Mouse (Mus musculus) left cerebral cortex, adult 8-10 months (tissue): ENCODE results near the gene Slc25a38. TPM values are rescaled to one million over a fixed set of nuclear protein-coding genes. Genes with fewer than 3 reads are reported as not detected.
"Not testable (repeated sequence)": the region's sequence is repeated elsewhere in the genome, so short reads cannot be mapped to it uniquely, and the experiment has no call there.

Experiments used
- DNase-seq, 2 experiments: peaks; one replicate each; pipeline ENCODE4 v3.0.0; 2022; ENCODE audit warnings: low spot score in 2 of 2
- total RNA-seq, 4 experiments: library from RNA; stranded (reverse); gene quantifications; 2 replicates each; pipeline ENCODE4 v1.2.4; 2022

Slc25a38 gene
- total RNA-seq, 4 experiments from 2014 or later = 21.0 to 24.1 (median 22.5) TPM

DNA sequence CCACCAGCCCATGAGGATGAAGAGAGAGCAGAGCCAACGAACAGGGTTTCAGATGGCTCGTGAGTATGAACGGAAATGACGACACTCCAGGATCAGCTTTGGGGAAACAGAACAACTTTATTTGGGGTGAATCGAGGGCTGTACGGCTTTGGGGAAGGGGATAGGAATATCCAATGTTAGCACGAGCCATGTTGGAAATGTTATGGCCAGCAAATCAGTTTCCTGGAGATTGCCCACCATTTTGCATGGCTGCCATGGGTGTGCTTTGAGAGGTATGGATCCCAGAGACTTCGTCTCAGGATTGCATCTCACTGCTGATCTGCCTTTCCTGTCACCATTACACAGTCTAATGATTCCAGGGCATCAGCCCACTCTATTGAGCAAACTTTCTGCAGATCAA, 10.9 kb upstream of the Slc25a38 start:
- no peak for DNase-seq

DNA sequence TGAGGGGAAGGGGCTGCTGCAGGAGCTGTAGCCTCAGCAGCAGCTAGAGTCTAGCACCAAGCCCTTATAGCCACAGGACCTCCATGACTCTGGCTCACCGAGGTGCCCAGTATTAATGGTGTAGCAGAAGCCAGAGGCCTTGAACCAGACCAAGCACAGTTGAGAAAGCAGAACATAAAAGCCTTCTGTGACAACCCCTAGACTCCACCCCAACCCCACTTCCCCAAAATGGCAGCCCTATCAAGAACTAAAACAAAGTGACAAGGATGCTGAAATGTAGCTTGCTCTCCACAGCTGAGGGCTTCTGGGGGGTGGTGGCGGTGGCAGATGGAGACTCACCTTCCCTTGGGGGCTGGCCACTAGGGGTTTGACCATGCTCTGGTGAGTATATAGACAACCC, 9.0 kb upstream of the Slc25a38 start:
- no peak for DNase-seq

DNA sequence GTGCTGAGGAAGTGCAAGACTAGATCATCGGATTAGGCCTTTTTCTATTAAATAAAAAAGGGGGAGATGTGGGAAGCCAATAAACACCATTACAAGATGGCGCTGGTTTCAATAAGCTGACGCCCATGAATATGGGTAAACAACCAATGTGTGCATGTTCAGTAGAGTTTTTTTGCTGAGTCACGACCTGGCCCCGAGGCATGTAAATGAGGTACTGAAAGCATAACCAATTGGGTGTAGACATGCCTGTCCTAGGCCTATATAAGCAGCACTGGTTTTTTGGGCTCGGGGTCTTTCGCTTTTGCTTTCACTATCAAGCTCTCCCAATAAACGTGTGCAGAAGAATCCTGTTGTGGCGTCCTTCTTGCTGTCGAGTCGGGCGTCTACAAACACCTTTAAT, 1.2 kb upstream of the Slc25a38 start:
- DNase-seq = not testable (repeated sequence)

DNA sequence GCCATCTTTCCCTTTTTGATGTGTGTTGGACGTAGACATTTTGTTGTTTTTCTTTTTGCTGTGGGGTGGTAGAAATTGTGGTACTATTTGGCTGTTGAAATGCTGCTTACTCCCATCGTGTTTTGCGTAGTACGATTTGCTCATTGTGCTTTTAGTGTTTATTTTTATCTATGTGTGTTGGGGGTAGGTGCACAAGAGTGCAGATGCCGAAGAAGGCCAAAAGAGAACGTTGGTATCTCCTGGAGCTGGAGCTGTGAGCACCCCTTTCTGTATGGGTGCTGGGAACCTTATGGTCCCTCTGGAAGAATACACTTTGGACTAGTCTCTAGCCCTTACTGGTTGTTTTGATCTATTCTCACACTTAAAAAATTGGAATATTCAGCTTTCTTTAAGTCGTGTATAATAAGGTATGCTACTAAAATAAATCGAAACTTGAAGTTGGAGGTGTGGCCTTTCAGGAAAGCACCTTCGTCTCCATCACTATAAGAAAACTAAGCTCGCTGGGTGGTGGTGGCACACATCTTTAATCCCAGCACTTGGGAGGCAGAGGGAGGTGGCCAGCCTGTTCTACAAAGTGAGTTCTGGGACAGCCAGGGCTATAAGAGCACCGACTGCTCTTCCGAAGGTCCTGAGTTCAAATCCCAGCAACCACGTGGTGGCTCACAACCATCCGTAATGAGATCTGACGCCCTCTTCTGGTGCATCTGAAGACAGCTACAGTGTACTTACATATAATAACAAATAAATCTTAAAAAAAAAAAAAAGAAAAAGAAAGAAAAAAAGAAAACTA, 1.2 kb downstream of the Slc25a38 start:
- no peak for DNase-seq

DNA sequence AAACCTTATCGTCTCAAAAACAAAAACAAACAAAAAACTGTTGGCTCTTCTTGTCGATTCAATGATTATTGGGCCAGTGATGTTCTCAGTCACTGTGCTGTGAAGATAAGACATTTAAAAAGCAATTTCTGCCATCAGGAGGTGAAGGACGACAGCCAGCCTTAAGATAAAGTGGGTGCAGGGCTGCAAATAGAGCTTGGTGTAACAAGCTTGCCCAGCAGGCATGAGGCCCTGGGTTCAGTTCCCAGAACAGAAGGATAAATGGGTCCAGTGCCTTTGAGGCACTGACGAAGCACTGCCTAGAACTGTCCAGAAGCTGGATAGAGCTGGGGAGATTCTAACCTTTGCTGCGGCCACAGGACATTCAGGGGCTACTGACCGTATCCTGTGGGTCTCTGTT, 2.3 kb downstream of the Slc25a38 start:
- no peak for DNase-seq

DNA sequence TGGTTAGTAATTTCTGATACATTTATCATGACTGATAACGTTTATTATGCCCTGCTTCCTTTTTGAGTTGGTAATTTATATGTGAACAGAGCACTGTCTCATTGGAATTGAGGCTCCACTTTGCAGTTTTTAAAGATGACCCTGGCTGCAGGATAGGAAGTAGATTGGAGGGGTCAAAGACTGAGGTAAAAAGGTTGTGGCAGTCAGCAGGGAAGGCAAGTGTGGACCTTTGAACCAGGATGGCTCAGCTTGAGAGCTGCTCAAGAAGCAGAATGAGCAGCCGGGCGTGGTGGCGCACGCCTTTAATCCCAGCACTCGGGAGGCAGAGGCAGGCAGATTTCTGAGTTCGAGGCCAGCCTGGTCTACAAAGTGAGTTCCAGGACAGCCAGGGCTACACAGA, 3.3 kb downstream of the Slc25a38 start:
- DNase-seq = no peak

DNA sequence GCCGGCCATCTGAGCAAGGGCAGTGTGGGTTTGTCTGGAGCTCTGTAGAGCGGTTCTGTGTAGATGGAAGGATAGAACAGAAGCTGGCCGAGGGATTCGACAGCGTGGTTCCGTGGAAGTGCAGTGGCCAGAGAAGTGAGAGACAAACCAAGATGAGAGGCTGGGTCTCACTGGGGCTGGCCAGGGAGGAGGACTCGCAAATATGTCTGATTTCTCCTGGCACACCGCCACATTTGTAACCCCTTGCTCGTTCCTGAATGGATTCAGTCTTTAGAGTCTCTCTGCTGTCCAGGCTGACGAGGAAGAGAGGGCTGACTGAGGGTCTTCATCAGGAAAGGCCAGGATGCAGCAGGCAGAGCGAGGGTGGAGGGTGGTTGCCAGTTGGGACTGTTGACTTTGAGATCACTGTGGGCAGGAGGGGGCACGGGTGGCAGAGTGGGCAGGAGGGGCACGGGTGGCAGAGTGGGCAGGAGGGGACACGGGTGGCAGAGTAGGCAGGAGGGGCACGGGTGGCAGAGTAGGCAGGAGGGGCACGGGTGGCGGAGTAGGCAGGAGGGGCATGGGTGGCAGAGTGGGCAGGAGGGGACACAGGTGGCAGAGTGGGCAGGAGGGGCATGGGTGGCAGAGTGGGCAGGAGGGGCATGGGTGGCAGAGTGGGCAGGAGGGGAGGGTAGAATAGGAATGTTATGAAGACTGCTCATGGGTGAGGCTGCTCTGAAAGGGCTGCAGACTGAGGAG, 4.0 kb downstream of the Slc25a38 start:
- no peak for DNase-seq

DNA sequence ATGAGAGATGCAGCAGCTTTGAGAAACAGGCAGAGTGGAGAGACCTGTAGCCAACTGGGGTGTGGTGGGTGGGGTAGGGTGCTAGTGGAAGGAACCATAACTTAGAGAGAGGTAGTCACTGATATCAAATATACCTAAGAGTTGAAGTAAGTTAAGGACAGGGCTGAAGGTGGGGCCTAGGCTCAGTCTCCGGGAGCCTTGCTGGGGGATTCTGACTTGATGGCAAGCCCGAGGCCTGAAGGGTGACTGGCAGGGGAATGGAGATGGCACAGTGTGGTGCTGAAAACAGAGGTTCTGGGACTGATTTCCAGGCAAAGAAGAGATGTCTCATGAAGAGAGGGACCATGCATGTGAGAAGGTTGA, 4.6 kb downstream of the Slc25a38 start:
- no peak for DNase-seq

DNA sequence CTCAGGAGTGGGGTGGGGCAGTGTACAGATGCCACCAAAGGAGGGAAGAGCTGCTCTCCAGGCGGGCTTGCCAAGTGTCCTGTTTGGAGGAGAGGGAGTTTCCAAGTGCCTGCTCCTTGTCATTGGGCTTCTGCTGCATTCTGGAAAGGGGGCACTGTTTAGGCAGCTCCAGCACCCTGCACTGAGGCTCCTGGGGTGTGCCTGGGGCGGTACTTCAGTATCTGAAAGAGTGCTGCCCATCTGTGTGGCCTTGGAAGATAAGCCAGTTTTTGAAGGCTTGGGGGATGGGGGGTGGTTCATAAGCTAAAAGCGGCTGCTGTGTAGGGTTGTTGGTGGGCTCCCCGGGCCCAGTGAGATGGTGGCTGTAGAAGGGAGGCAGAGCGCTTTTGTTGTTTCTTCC, 5.4 kb downstream of the Slc25a38 start:
- DNase-seq = no peak

DNA sequence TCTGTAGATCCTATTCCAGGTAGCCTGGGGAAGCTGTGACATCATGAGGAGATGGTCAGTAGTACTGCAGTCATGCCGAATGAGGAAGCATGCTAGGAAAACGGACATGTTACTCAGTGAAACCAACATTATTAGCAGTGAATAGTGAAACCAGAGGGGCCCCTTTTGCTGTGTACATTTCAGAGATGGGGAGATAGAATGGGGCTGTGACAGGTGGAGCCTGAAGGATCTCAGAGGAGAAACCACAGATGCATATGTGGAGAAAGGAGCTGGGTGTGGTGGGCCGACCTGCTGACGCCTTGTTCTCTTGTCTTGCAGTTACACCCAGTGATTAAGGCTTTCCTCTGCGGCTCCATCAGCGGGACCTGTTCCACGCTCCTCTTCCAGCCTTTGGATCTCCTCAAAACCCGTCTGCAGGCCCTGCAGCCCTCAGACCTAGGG, 6.0 kb downstream of the Slc25a38 start:
- DNase-seq = no peak

DNA sequence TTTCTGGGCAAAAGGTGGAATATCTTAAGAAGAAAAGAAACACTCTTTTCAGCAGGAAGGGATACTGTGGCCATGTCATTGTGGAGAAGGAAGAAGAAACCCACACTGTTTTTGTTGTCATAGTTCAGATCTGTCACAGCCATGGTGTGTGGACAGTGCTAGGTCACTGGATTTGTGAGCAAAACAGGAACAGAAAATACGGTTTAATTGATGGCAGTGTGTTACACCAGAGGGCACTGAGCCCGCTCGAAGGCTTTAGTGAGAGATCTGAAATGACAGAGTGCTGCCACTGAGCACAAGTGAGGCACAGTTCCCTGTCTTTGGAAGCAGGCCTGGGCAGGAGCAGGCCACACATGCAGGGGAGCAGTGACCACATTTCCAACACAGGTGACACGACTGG, 8.0 kb downstream of the Slc25a38 start:
- DNase-seq = no peak

DNA sequence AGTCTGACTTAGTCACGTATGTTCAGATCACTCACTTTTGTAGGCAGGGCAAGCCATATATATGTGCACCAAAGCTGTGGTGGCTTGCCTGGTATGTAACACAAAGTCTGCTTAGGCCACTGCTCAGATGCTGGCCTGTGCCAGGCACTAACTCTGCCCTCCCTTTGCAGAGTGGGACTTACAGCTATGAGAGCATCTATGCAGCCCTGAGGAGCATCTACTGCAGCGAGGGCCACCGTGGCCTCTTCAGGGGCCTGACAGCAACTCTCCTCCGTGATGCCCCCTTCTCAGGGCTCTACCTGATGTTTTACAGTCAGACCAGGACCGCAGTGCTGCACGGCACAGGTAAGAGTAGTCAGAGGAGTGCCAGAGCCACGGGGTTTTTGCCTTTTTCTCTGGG, 10.3 kb downstream of the Slc25a38 start:
- no peak for DNase-seq

DNA sequence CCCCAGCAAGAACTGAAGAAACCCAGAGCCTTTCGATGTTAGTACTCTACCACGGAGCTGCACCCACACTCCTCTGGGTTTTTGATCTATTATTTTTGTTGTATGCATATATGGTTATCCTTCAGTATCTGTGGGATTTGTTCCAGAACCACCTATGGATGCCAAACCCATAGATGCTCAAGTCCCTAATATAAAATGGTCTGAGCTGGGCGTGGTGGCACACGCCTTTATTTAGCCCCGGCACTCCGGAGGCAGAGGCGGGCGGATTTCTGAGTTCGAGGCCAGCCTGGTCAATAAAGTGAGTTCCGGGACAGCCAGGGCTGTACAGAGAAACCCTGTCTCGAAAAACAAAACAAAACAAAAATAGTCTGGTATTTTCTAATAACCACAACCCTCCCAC, 16.7 kb downstream of the Slc25a38 start:
- DNase-seq = no peak

DNA sequence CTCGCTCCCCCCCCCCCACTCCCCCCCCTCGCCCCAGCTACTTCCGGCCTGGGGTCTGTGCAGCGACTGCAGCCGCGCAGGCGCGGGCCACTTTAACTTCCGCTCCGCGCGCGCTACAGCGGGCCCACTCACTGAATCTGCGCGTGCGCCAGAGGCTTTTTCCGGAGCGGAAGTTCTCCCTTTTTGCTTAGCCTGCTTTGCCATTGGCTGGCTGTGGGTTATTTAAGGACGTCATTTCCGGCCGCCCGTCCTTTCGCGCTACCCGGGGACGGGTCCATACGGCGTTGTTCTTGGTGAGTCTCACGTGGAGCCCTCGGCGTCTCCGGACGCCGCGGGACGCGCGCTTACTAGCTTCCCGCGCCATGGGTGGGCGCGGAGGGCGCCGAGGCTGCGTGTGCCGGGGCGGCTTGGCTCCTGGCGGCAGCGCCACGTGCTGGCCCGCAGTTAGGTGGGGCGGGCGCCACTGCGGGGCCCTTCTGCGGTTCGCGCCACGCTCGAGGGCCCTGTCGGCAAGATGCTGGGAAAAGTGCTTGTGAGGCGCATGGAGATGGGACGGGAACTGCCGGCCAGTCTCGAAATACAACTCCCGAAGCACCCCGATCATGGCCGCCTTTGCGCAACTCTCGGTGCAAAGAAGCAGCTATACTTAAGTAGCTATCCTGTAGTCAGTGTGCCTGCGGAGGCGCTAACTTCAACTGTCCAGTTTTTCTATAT, 17.5 kb downstream of the Slc25a38 start, which contains the start of gene Rpsa:
Rpsa (plus strand) TSS at position 152 of the 714 bp plus-strand sequence.
- peak; percentile 86 to 97 for DNase-seq

DNA sequence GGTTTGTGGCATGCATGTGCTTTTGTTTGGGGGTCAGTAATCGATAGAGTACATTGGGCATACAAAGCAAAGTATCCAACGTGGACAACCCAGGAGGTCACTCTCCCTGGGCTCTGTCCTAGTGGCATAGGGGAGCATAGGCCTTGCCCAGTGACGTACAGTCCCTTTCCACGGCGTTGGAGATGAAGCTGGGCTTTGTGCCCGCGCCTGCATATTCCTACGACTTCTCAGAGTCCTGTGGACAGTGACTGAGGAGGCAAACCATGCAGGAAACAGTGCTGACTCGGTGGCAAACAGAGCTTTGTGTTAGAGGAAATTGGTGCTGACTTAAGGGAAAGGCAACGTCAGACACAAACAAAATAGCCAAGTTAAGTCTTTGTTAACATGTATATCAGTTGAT, 19.1 kb downstream of the Slc25a38 start:
- DNase-seq = no peak

DNA sequence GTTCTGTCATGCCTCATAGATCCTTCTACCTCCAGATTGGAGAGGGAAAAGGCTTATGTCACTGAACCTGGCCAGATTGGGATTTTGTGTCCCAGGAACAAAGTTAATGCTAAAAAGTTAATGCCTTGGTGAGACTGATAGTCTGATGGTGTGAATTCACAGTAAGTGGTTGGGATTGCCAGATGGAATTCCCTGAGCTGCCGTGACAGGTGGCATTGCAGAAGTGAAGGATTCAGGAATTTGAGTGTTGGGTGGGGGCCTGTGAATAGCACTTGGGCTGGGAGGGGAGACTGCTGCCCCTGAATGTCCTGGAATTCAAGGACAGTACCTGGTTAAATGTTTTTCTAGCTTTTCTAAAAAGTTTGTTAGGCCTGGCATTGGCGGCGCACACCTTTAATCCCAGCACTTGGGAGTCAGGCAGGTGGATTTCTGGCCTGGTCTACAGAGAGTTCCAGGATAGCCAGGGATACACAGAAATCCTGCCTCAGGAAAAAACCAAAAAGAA, 21.7 kb downstream of the Slc25a38 start:
- DNase-seq = no peak

DNA sequence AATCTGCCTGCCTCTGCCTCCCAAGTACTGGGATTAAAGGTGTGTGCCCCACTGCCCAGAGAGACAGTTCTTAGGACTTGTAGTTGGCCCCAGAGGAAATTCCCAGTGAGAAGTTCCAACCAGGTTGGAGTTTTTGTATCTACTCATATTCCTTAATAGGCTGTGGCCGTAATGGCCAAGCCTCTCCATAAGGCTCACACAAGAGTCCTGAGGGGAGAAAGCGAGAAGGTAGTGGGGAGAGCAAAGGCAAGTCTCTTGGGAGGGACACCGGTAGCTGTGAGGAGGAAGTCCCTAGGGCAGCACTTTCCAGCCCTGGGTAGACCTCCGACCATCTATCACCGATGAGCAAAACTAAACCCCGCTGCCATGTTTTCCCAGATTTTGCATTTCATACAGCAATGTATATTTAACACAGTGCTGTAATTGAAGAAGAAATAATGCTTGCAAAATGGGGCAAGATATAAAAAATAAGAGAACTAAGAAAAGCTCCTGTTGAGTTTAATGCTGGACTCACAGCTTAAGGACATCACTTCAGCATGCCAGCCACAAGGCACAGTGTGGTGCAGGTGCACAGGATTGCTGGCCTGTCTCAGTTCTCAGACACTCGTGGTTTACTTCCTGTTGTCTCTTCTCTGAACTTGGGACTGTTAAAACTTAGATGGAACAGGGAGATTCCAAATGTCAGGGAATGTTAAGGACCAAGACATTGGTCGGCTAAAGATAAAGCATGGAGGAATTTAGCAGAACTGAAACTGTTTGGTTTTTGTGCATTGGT, 23.0 kb downstream of the Slc25a38 start:
- DNase-seq = no peak

DNA sequence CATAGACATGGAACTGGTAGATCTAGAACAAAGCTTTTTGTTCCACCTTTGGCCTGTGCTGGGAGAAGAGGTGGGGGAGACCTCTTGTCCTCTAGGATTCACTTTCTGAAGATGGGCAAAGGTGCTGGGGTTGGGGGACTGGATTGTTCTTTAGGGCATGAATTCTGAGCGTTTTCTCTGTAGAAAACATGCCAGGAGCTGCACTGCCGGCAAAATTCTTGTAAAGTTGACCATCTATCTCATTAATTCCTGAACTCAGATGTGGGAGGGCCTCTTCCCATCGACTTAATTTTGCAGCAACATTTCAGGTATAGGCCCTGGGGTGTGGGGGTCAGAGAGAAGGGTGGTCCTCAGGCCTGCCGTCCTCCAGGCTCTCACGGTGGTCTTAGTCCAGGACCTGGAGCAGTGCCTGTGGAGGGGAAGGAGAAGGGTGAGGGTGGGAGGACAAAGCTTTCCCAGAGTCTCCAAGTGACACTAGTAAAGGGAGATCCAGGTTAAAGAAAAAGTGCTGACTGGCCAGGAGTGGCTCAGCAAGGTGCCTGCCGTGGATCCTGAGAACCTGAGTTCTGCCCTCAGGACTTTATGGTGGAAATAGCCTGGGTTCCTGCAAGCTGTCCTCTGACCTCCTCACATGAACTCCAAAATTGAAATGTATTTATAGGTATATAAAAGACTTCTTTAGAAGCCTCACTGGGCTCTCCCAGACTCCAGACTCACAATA, 23.7 kb downstream of the Slc25a38 start:
- no peak for DNase-seq

DNA sequence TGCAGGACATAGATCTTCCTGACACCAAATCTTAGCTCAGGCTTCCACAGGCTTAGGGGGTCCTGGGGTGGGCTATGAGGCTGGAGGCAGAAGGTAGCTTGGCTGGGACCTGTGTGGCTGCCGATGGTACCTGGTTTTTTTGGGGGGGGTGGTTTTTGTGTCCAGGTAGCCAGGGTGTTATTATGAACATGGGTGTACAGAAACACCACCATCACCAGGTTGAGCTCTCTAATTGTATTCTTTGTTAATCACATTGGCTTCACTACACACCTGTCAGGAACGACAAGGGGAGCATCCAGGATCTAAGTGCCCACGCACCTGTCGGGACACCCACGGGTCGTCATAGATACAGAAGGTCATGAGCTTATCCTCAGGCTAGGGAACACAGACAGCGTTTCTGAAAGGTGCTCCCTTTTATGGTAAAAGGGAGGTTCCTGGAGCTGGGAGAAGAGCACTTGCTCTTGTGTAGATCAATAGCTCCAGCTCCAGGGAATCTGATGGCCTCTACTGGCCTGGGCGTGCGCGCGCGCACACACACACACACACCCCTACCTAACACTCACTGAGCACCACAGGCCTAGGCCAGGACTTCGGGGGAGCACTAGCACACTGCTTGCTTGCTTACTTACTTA, 24.5 kb downstream of the Slc25a38 start:
- no peak for DNase-seq

DNA sequence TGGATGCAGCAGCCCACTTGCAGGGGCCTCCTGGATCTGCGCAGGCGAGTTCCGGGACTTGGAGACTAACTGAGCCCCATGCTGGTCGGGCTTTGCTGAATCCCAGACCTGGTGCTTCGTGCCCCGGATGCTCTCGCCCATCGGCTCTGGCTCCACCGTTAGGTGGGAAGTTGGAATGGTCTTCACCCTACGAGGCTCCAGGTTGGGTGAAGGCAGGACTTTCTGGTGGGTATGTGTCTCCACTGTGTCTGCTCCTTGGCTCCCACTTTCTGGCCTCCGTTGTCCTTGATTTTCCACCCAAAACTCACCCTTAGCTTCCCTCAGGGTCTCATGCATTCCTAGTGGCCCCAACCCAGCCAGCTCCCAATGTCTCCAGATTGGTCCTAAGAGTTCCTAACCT, 25.3 kb downstream of the Slc25a38 start:
- no peak for DNase-seq
